Mouse (Mus musculus) heart, embryonic 12.5 days (tissue): ENCODE measurements at regions not wholly inside any gene's neighbourhood (a gene's known extent, or its start where the extent isn't known, plus 50 kb on each side); places are given as distances from the start of the nearest gene placed in this dataset.

ENCODE experiments used
- ATAC-seq: fragments of 200-750 bp; cut with Nextera tagmentation; 2 replicates; pipeline ENCODE4 v1.8.0; 2017; ENCODE audit warnings: moderate TSS enrichment, moderate library complexity; ENCODE audit not compliant: insufficient number of reproducible peaks, low FRiP score
- H3K27ac ChIP-seq: fragments of 300-500 bp; sonication (generic); 2 replicates; pipeline ENCODE4 v1.5.1; 2016; ENCODE audit warnings: mild to moderate bottlenecking, moderate library complexity; ENCODE audit not compliant: poor library complexity, severe bottlenecking
- H3K27me3 ChIP-seq: fragments of 300-500 bp; sonication (generic); replicated peaks from 2 replicates; pipeline ENCODE4 v1.6.1; 2016; ENCODE audit warnings: mild to moderate bottlenecking, moderate library complexity
- H3K36me3 ChIP-seq: fragments of 300-500 bp; sonication (generic); 2 replicates; pipeline ENCODE4 v1.6.1; 2016; ENCODE audit warnings: mild to moderate bottlenecking, moderate library complexity
- H3K4me1 ChIP-seq: fragments of 300-500 bp; sonication (generic); replicated peaks from 2 replicates; pipeline ENCODE4 v1.6.1; 2016; ENCODE audit warnings: mild to moderate bottlenecking
- H3K4me2 ChIP-seq: fragments of 300-500 bp; sonication (generic); 2 replicates; pipeline ENCODE4 v1.6.1; 2016; ENCODE audit warnings: mild to moderate bottlenecking, moderate library complexity
- H3K4me3 ChIP-seq: fragments of 300-500 bp; sonication (generic); 2 replicates; pipeline ENCODE4 v1.5.1; 2016; ENCODE audit warnings: mild to moderate bottlenecking
- H3K9ac ChIP-seq: fragments of 300-500 bp; sonication (generic); 2 replicates; pipeline ENCODE4 v1.6.1; 2016; ENCODE audit warnings: mild to moderate bottlenecking, moderate library complexity
- H3K9me3 ChIP-seq: fragments of 300-500 bp; sonication (generic); replicated peaks from 2 replicates; pipeline ENCODE4 v1.6.1; 2016; ENCODE audit warnings: mild to moderate bottlenecking, moderate library complexity
- WGBS: fragments of 180-500 bp; shearing (Covaris S2); methylation state at CpG from one replicate; pipeline ENCODE4 v1.1.7; 2016; 5-methylcytosine and 5-hydroxymethylcytosine counted together

- Histone ChIP-seq H3K9me3 (no peaks in the 10 kb centered on the region), H3K9ac (no peak overlapping the region), H3K36me3 (no peaks in the 10 kb centered on the region), H3K27me3 (no peaks in the 10 kb centered on the region), H3K4me3 (no peak overlapping the region), H3K4me1 (no peaks in the 10 kb centered on the region), H3K27ac (no peak overlapping the region), H3K4me2 (no peak overlapping the region)
- ATAC-seq = no peak
- WGBS = 71% methylated on average over 8 of the region's 8 CpGs
Measured at GRCm38 (mm10) chr13:115425610-115426562, 324.1 kb upstream of the Itga1 start.

GRCm38 (mm10) chr13:115423761-115424160, 322.0 kb upstream of the Itga1 start:
- Histone ChIP-seq H3K27ac (no peak overlapping the region), H3K4me2 (no peak overlapping the region), H3K27me3 (no peaks in the 10 kb centered on the region), H3K36me3 (no peaks in the 10 kb centered on the region), H3K4me1 (no peaks in the 10 kb centered on the region), H3K9me3 (no peaks in the 10 kb centered on the region), H3K4me3 (no peak overlapping the region), H3K9ac (no peak overlapping the region)
- no peak for ATAC-seq
- 69% methylated on average over 3 of the region's 3 CpGs for WGBS

- 46% methylated on average over 1 of the region's 1 CpGs for WGBS
- no peaks in the 10 kb centered on the region for H3K36me3 ChIP-seq
- no peak for ATAC-seq
- H3K4me2 ChIP-seq = no peak overlapping the region
- H3K4me3 ChIP-seq = no peak overlapping the region
- H3K27me3 ChIP-seq = no peaks in the 10 kb centered on the region
- H3K9ac ChIP-seq = no peak overlapping the region
- no peaks in the 10 kb centered on the region for H3K9me3 ChIP-seq
- H3K4me1 ChIP-seq = no peaks in the 10 kb centered on the region
- H3K27ac ChIP-seq = no peak overlapping the region
Measured at GRCm38 (mm10) chr13:115421483-115421882, 319.7 kb upstream of the Itga1 start.

- H3K4me3 ChIP-seq = no peak overlapping the region
- H3K9ac ChIP-seq = no peak overlapping the region
- H3K9me3 ChIP-seq = no peaks in the 10 kb centered on the region
- no peak for ATAC-seq
- no peak overlapping the region for H3K27ac ChIP-seq
- 65% methylated on average over 4 of the region's 4 CpGs for WGBS
- H3K4me1 ChIP-seq = no peaks in the 10 kb centered on the region
- H3K36me3 ChIP-seq = no peaks in the 10 kb centered on the region
- no peak overlapping the region for H3K4me2 ChIP-seq
- H3K27me3 ChIP-seq = no peaks in the 10 kb centered on the region
Measured at GRCm38 (mm10) chr13:115417829-115418228, 316.1 kb upstream of the Itga1 start.

GRCm38 (mm10) chr13:115413721-115414531, 312.2 kb upstream of the Itga1 start:
- no peak overlapping the region for H3K9ac ChIP-seq
- H3K4me2 ChIP-seq = no peak overlapping the region
- H3K27ac ChIP-seq = no peak overlapping the region
- no peaks in the 10 kb centered on the region for H3K27me3 ChIP-seq
- H3K4me3 ChIP-seq = no peak overlapping the region
- no peaks in the 10 kb centered on the region for H3K4me1 ChIP-seq
- 73% methylated on average over 9 of the region's 9 CpGs for WGBS
- ATAC-seq = no peak
- H3K9me3 ChIP-seq = no peaks in the 10 kb centered on the region
- no peaks in the 10 kb centered on the region for H3K36me3 ChIP-seq

GRCm38 (mm10) chr13:115405916-115406315, 304.2 kb upstream of the Itga1 start:
- ATAC-seq = no peak
- WGBS = 64% methylated on average over 1 of the region's 1 CpGs
- no peak overlapping the region for H3K9ac ChIP-seq
- no peaks in the 10 kb centered on the region for H3K27me3 ChIP-seq
- H3K9me3 ChIP-seq = no peaks in the 10 kb centered on the region
- no peaks in the 10 kb centered on the region for H3K4me1 ChIP-seq
- no peak overlapping the region for H3K4me2 ChIP-seq
- no peak overlapping the region for H3K27ac ChIP-seq
- no peak overlapping the region for H3K4me3 ChIP-seq
- H3K36me3 ChIP-seq = no peaks in the 10 kb centered on the region

- H3K4me3 ChIP-seq = no peak overlapping the region
- H3K4me2 ChIP-seq = no peak overlapping the region
- H3K27me3 ChIP-seq = no peaks in the 10 kb centered on the region
- no peaks in the 10 kb centered on the region for H3K9me3 ChIP-seq
- no peaks in the 10 kb centered on the region for H3K36me3 ChIP-seq
- no peaks in the 10 kb centered on the region for H3K4me1 ChIP-seq
- H3K27ac ChIP-seq = no peak overlapping the region
- no peak overlapping the region for H3K9ac ChIP-seq
- no peak for ATAC-seq
- 75% methylated on average over 4 of the region's 4 CpGs for WGBS
Measured at GRCm38 (mm10) chr13:115400706-115401215, 299.0 kb upstream of the Itga1 start.

GRCm38 (mm10) chr13:115379682-115380081, 277.9 kb upstream of the Itga1 start:
- Histone ChIP-seq H3K27me3 (no peaks in the 10 kb centered on the region), H3K9ac (no peak overlapping the region), H3K4me3 (no peak overlapping the region), H3K36me3 (no peaks in the 10 kb centered on the region), H3K27ac (no peak overlapping the region), H3K4me1 (no peaks in the 10 kb centered on the region), H3K4me2 (no peak overlapping the region), H3K9me3 (no peaks in the 10 kb centered on the region)
- WGBS = 56% methylated on average over 3 of the region's 3 CpGs
- no peak for ATAC-seq

GRCm38 (mm10) chr13:115376180-115376880, 274.6 kb upstream of the Itga1 start:
- Histone ChIP-seq H3K36me3 (no peaks in the 10 kb centered on the region), H3K4me2 (no peak overlapping the region), H3K9me3 (no peaks in the 10 kb centered on the region), H3K27me3 (no peaks in the 10 kb centered on the region), H3K4me3 (no peak overlapping the region), H3K4me1 (no peaks in the 10 kb centered on the region), H3K27ac (no peak overlapping the region), H3K9ac (no peak overlapping the region)
- WGBS = 79% methylated on average over 16 of the region's 16 CpGs
- no peak for ATAC-seq

- ATAC-seq = no peak
- Histone ChIP-seq H3K4me2 (no peak overlapping the region), H3K9ac (no peak overlapping the region), H3K4me1 (no peaks in the 10 kb centered on the region), H3K27ac (no peak overlapping the region), H3K9me3 (no peaks in the 10 kb centered on the region), H3K4me3 (no peak overlapping the region), H3K36me3 (no peaks in the 10 kb centered on the region), H3K27me3 (no peaks in the 10 kb centered on the region)
- whole genome bisulfite sequencing = 76% methylated on average over 8 of the region's 8 CpGs
Measured at GRCm38 (mm10) chr13:115361457-115361856, 259.7 kb upstream of the Itga1 start.

- Histone ChIP-seq H3K36me3 (no peaks in the 10 kb centered on the region), H3K9me3 (no peaks in the 10 kb centered on the region), H3K4me3 (no peak overlapping the region), H3K27ac (no peak overlapping the region), H3K4me1 (no peaks in the 10 kb centered on the region), H3K4me2 (no peak overlapping the region), H3K27me3 (no peaks in the 10 kb centered on the region), H3K9ac (no peak overlapping the region)
- WGBS = 80% methylated on average over 6 of the region's 6 CpGs
- ATAC-seq = no peak
Measured at GRCm38 (mm10) chr13:115347022-115347398, 245.2 kb upstream of the Itga1 start.
